Mouse (Mus musculus): Measurements from ENCODE around the gene Rasa4.
"Not testable (repeated sequence)": the region's sequence is repeated elsewhere in the genome, so short reads cannot be mapped to it uniquely, and the experiment has no call there.

Gene Rasa4

DNA sequence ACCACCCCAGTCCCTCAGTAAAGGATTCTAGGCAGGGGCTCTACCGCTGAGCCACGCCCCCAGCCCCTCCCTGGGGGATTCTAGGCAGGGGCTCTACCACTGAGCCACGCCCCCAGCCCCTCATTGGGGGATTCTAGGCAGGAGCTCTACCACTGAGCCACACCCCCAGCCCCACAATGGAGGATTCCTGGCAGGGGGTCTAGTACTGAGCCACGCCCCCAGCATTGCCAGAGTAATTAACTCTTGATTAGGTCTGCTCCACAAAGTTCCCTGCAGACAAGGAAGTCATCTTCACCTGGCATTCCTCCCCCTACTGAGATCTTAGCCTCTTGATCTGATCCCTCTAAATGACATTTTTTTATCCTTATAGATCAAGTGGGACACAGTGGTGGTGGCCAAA, 29.8 kb downstream of the Rasa4 start:
- DNase-seq (ENCODE audit: low spot score), result not testable (repeated sequence)

DNA sequence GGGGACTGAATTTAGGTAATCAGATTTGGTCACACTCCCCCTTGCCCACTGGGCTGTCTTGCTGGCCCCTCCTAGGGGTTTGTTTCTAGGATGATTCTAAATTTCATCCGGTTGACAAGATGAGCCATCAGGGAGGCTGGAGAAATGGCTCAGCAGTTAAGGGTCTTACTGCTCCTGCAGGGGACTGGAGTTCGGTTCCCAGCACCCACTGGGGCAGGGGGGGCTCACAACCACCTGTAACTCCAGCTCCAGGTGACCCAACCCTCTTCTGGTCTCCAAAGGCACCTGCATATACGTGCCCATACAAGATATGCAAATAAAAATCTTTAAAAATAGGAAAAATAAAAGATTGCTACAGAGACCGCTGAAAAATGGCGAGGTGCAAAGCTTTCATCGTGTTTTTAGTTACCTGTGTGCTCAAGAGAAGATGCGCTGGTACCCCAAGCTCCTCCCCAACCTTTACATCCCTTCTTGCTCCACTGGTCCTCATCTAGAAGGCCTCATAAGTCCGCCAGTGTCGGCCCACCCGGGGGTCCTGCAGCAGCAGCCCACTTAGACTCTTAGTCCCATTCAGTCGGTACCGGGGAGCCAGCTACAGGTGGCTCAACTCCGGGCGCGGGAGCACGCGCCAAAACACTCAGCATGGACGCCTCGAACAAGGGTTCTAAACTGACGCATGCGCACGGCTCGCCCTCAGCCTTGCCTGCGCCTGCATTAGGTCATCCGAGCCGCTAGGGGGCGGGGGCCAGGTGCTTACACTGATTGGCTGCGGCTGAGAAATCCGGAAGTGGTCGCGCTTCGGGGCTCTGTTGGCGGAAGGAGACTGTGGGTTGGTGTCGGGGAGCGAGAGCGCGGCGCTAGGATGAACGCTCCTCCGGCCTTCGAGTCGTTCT, 32.4 kb downstream of the Rasa4 start, which contains the start of gene Polr2j:
TSS of gene Polr2j (plus strand) at position 741 of the 893 bp plus-strand sequence.
- peak; percentile 99 for DNase-seq (ENCODE audit: low spot score)

DNA sequence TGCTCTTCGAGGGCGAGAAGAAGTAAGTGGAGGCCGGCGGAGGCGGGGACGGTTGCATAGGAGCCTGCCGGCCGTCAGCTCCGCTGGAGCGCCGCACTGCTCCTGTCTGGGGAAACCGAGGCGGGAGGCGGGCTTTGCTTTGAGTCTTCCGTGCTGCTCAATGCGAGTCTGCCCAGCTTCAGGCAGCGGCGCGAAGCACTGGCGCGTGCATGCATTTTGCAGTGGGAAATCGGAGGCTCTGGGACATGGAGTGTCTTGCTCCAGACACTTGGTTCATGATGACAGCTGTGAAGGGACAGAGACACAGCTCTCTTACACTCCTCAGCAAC, 33.0 kb downstream of the Rasa4 start:
- DNase-seq (ENCODE audit: low spot score), result no peak

DNA sequence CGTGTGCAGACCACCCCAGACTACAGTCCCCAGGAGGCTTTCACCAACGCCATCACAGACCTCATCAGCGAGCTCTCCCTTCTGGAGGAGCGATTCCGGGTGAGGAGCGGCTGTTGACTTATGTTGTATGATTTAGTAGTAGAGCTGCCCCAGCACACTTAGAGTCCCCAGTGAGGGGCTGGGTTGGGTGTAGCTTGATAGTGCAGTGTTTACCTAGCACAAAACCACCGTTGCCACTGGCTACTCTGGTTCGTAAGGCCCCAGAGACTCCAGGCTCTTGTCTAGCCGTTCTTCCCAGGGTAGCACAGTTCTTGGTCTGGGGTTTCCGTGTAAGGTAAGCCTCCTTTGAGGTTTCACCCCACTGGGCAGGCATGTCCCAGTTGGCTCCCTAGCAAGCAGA, 38.4 kb downstream of the Rasa4 start:
- DNase-seq (ENCODE audit: low spot score), result no peak

DNA sequence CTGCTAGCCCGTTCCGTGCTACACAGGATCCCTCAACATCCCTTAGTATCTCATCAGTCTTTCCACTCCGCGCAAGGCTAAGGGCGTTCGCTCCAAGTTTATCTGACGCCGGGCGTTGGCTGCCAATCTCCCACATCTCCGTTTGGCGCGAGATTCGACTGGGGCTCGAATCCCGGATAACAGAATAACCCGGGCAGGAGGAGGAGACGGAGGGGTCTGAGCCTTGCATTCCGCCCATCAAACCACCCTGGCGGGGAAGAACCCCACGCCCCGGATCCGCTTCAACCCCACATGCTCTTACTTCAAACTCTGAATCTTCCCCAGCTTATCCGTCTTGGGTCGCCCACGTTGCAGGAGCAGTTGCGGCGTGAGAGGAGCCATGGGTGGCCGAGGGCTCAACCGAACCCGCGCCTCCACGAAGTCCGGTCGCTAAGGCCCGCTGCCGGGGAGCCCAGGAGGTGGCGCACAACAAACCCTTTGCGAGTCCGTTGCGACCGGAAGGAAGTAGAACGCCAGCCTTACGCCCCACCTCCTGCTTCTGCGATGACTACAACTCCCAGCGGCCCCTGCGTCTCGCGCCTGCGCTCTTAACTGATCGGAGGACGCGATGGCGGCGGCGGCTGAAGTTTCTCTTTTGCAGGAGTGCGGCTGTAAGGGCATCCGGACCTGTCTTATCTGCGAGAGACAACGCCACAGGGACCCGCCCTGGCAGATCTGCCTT, 52.0 kb downstream of the Rasa4 start, which contains the start of the genes Lrwd1 and Alkbh4:
TSS of gene Lrwd1 (minus strand) at position 504 of the 721 bp plus-strand sequence.
TSS of gene Alkbh4 (plus strand) at position 576 of the 721 bp plus-strand sequence.
- peak; percentile 98 for DNase-seq (ENCODE audit: low spot score)

DNA sequence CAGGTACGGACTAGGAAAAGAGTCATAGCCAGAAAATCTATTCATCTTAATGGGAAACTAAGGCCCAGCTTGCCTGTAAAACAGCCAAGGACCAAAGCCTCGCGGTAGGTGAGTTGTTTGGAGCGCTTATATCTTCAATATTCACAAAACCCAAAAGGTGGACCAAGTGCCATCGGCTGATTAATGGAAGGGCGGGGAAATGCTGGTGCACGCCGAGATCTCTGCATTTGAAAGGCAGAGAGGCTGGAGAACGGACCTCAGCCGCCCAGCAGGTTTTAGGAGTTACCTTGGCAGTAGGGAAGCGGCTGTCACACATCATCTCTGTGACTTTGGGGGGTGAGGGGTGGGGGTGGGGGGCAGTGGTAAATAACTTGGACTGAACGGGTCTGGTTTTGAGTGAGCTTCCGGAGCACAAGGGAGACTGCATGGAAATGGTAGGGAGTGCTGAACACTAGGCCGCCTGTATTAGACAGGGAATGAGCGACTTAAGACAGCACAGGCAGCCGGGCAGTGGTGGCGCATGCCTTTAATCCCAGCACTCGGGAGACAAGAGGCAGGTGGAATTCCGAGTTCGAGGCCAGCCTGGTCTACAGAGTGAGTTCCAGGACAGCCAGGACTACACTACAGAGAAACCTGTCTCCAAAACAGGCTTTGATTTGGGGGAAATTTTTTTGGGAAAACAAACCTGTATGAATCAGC, 52.7 kb downstream of the Rasa4 start:
- peak; percentile 26 for DNase-seq (ENCODE audit: low spot score)

DNA sequence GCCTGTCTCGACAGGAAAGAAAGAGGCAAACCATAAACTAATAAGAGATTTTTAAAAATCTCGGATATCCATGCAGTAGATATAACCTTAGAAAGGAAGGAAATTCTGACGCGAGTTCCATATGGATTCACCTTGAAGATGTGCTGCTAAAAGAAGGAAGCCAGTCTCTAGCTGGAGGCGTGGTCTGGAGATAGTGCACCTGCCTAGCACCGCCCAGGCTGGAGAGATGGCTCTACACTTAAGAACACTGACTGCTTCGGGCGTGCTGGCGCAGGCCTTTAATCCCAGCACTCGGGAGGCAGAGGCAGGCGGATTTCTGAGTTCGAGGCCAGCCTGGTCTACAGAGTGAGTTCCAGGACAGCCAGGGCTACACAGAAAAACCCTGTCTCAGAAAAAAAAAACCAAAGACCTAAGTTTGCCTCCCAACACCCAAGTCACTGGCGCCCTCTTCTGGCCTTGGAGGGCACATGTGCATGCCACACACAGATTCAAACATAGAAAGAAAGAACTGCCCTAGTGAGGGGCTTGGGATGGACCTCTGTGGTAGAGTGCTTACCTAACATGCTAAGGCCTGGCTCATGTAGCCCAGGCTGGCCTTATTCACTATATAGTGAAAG, 54.0 kb downstream of the Rasa4 start:
- peak; percentile 85 for DNase-seq (ENCODE audit: low spot score)

DNA sequence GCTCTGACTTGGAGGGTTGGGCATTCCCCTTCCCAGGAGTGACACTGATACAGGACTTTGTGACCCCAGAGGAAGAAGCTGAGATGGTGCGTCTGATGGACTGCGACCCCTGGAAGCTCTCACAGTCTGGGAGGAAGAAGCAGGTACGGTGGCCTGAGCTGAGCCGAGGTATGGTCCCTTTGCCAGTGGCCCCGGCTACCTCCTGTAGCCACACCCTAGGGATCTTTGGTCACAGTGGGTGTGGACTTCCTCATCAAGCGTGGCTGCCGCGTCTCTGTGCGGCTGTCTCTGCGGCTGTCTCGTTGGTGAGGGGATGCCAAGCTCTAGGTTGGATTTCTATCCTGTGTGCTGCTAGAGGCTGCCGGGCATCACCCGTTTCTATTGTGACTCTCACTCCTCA, 55.7 kb downstream of the Rasa4 start:
- no peak for DNase-seq (ENCODE audit: low spot score)

DNA sequence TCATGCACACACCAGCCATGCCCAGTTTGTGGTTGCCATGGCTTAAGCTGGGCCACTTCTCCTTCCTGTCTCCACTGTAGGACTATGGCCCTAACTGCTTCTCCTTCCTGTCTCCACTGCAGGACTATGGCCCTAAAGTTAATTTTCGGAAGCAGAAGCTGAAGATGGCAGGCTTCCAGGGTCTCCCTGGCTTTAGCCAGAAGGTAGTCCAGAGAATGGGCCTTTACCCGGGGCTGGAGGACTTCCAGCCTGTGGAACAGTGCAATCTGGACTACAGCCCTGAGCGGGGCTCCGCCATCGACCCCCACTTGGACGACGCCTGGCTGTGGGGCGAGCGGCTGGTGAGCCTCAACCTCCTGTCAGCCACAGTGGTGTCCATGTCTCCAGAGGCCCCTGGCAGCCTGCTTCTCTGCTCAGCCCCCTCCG, 56.4 kb downstream of the Rasa4 start:
- DNase-seq (ENCODE audit: low spot score), result no peak

DNA sequence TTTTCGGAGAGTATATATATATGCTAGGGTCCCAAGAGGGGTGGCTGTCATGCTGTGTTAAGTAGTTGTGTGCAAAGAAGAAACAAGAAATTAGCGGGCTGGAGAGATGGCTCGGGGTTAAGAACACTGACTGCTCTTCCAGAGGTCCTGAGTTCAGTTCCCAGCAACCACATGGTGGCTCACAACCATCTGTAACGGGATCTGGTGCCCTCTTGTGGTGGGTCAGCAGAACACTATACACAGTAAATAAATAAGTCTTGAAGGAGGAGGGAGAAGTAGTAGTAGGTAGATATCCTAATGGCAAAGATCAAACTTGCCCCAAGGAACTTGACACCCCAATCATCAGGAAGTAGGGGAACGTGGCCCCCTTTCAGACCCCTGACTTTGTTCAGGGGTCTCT, 59.0 kb downstream of the Rasa4 start:
- DNase-seq (ENCODE audit: low spot score), result no peak

DNA sequence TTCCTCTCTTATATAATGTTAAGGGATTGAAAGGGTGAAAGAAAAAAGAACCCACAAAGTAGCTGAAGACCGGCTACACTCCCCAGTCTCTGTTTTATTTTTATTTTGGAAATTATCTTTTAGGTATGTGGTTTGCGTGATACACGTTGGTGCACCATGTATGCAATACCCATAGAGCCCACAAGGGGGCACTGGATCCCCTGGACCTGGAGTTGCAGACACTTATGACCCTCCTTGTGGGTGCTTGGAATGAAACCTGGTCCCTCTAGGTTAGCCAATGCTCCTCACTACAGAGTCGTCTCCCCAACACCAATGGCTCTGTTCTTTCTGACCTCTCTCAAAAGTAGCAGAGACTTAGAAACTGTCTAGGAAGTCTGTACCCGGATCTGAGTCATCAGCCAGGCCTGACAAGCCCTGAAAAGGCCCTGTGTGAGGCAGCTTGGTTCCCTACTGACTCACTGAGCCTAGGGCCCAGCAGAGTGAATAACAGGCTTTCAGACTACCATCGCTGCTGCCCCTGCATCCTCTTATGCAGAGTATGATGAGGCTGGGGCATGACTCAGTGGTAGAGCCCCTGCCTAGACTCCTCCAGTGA, 59.5 kb downstream of the Rasa4 start:
- DNase-seq (ENCODE audit: low spot score), result peak; percentile 14

DNA sequence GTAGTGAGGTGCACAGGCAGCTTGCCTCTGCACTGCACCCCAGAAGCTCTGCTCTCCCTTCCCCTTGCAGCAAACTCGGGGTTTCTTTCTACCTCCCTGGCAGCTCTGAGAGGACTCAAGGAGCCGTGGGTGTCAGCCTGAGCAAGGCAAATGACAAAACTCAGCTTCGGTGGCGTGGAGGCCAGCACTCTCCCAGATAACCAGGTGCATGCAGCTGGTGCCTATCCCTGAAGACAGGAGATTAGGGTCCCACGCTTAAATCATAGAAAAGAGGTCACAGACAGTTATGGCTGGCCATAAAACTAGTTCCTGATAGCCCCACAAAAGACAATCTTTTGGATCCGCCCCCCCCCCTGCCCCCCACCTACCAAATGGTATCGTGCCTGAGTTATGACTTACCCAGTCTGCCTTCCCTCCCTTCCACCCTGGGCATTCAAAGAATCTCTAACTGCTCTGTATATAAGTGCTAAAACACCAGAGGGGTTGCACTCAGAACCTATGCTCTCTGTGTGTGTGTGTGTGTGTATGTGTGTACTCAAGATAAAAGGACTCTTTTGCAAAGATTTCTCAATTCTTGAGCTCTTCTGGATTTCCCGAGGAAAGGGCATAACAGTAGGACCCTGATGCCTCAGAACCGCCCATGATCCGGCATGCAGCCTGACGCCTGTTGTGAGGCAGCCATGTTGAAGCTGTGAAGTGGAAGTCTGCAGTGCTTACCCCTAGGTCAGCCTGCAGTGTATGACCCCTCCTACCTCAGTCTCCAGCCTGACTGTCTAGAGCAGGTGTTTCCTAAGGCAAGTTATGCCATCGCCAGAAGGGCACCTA, 61.1 kb downstream of the Rasa4 start:
- DNase-seq (ENCODE audit: low spot score), result no peak

DNA sequence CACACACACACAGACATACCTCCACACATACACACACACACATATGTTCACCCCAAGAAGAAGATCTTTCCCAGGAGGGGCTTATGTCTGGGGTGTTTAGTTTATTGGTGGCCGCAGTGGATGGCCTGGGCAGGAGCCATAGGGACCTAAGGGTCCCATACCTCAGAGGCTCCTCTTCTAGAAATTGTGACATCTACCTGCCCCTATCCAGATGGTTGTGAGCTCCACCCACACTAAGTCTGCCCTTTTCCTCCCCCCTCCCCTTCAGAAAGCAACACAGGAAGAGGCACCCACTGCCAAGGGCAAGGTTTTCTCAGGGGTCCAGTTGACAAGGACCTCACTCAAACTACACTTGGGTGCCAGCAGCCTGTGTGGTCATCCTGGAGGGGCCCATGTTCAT, 63.2 kb downstream of the Rasa4 start:
- no peak for DNase-seq (ENCODE audit: low spot score)

DNA sequence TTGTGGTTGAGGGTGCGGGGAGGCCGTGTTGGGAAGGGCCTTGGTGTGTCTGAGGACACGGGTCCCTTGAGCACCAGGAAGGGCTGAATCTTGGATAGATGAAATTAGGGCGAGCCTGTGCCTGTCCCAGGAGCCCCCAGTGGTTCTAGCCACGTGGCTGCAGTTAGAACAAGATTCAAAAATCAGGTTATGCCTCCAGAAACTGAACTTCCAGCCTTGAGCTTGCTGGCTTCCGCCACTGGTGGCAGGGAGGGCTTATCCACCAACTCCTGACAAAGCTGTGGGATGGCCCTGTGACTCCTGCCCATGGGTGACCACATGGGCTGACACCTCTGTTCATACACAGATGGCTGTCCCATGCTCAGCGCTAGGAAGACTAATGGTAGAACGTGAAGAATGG, 64.0 kb downstream of the Rasa4 start:
- no peak for DNase-seq (ENCODE audit: low spot score)

DNA sequence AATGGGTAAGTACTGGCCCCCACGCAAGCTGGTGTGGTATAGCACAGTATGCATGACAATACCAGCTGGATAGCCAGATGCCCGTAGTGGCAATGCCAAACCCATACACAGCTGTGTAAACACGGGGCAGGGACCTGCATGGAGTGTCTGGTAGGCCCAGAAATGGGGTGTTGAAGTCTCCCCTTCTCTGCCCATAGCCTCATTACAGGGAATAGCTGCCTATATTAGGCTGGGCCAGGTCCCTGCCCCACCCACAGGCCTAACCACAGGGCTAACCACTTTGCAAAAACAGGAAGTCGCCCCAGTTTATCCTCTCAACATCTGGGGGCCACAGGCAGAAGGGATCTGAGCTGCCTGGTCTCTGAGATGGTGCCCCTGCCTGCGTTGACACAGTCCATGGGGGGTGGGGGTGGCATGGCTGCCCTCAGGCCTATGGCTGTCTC, 65.4 kb downstream of the Rasa4 start:
- DNase-seq (ENCODE audit: low spot score), result not testable (repeated sequence)

DNA sequence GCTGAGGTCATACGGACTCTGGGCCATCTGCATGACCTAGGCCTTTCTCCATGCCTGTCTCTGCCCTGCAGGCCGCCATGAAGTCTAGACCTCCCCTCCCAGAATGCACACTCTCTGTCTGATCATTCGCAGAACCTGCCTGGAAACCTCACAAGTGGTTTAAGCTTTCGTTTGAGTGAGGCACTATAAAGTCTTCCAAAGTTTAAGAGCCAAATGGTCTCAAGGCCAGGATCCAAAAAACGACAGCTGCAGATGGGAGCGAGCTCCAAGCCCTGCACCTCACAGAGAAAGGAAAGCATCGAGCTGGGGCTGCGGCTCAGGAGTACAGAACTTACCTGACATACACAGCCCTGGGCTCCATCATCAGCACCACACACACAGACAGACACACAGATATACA, 68.6 kb downstream of the Rasa4 start:
- no peak for DNase-seq (ENCODE audit: low spot score)

DNA sequence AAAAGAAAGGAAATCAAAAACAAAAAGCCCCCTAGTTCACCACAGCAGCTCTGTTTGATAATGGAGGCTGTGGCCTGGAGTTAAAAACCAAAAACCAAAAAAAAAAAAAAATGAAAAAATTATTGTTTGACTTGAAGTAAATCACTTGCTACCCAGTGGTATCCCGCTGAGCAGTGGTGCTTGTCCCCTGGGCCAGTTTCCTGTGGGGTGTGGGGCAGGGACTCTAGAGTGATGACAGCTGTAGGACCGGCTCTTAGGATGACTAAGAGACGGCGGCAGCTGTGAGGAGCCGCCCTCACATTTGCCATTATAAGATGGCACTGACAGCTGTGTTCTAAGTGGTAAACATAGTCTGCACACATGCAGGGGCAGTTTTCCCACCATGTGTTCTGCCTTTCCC, 71.7 kb downstream of the Rasa4 start:
- no peak for DNase-seq (ENCODE audit: low spot score)

DNA sequence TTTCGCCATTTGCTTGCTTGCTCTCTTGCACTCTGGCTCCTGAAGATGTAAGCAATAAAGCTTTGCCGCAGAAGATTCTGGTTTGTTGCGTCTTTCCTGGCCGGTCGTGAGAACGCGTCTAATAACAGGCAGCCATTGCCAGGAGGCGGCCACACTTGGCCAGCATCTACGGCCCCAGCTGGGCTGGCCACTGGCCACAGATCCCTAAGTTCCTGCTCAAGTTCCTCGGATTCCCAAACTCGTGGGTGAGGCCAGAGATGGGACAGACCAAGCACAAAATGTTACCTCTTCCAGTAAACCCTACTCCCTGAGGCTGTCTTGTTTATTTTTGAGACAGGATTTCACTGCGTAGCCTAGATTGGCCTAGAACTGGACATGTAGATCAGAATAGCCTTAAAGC, 76.4 kb downstream of the Rasa4 start:
- not testable (repeated sequence) for DNase-seq (ENCODE audit: low spot score)

All from retina, embryonic 14.5 days (tissue).